Mouse (Mus musculus) bone marrow, adult 2 months (tissue): ENCODE data around the gene Pipox.

Experiments used
- CTCF ChIP-seq: fragments of 200-500 bp; IDR thresholded peaks from 2 replicates; pipeline ENCODE4 v1.5.1; 2011; ENCODE audit warnings: low read length, control low read depth; ENCODE audit not compliant: control insufficient read depth, insufficient read depth
- POLR2A ChIP-seq: fragments of 200-500 bp; IDR thresholded peaks from 2 replicates; pipeline ENCODE4 v1.6.1; 2011; ENCODE audit warnings: low read depth, mild to moderate bottlenecking, control low read depth, low read length, borderline replicate concordance; ENCODE audit not compliant: control insufficient read depth

DNA sequence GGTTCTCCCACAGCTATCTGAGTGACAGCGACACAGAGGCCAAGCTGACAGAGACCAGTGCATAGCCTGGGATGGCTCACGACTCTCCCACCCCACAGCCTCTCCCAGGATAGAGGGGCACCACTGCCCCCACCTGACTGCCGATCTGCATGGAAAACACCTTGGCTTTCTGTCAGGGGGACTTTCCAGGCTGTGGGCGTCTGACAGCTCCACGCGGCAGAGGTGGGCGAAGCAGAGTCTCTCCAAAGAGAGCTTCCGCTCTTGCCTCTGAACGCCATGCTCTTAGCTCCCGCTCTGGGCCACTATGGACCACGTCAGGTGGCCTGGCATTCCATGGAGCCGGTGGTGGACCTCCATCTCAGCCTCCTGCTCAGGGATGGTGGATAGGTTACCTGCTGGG, 29.1 kb downstream of the Pipox start:
- TF ChIP-seq CTCF (no peak), POLR2A (no peak)
